Mouse (Mus musculus) forebrain, embryonic 15.5 days (tissue): ENCODE data around the gene Exoc3l2. TPM values are rescaled to one million over a fixed set of nuclear protein-coding genes. Genes with fewer than 3 reads are reported as not detected.

ENCODE experiments used
- ATAC-seq: fragments of 200-750 bp; cut with Nextera tagmentation; replicated peaks from 2 replicates; pipeline ENCODE4 v1.8.0; 2017; ENCODE audit warnings: mild to moderate bottlenecking, moderate TSS enrichment, moderate library complexity
- H3K27ac ChIP-seq: fragments of 300-500 bp; sonication (generic); replicated peaks from 2 replicates; pipeline ENCODE4 v1.5.1; 2015; ENCODE audit warnings: mild to moderate bottlenecking, inconsistent platforms
- H3K27me3 ChIP-seq: fragments of 300-500 bp; sonication (generic); 2 replicates; pipeline ENCODE4 v1.6.1; 2015; ENCODE audit warnings: inconsistent platforms
- H3K36me3 ChIP-seq: fragments of 300-500 bp; sonication (generic); 2 replicates; pipeline ENCODE4 v1.6.1; 2015; ENCODE audit warnings: mild to moderate bottlenecking, inconsistent platforms
- H3K4me1 ChIP-seq: fragments of 300-500 bp; sonication (generic); 2 replicates; pipeline ENCODE4 v1.6.1; 2015; ENCODE audit warnings: inconsistent platforms
- H3K4me2 ChIP-seq: fragments of 300-500 bp; sonication (generic); replicated peaks from 2 replicates; pipeline ENCODE4 v1.6.1; 2015; ENCODE audit warnings: mild to moderate bottlenecking, inconsistent platforms
- H3K4me3 ChIP-seq: fragments of 300-500 bp; sonication (generic); 2 replicates; pipeline ENCODE4 v1.5.1; 2015; ENCODE audit warnings: mild to moderate bottlenecking, inconsistent platforms
- H3K9ac ChIP-seq: fragments of 300-500 bp; sonication (generic); replicated peaks from 2 replicates; pipeline ENCODE4 v1.6.1; 2015; ENCODE audit warnings: mild to moderate bottlenecking, inconsistent platforms
- H3K9me3 ChIP-seq: fragments of 300-500 bp; sonication (generic); 2 replicates; pipeline ENCODE4 v1.6.1; 2016; ENCODE audit warnings: inconsistent platforms
- whole genome bisulfite sequencing: fragments of 180-500 bp; shearing (Covaris S2); methylation state at CpG from one replicate; pipeline ENCODE4 v1.1.7; 2015; ENCODE audit warnings: mixed read lengths; 5-methylcytosine and 5-hydroxymethylcytosine counted together
- polyA plus RNA-seq: library from polyadenylated mRNA; unstranded; fragments of >200 nt; fragmentation: Nextera tagmentation; extraction: Ambion mirVana; gene quantifications from 2 replicates; pipeline ENCODE4 v1.2.1, GENCODE M21; 2015

The Exoc3l2 gene
- 0.17 and 0.29 TPM in 2 replicates for polyA plus RNA-seq

DNA sequence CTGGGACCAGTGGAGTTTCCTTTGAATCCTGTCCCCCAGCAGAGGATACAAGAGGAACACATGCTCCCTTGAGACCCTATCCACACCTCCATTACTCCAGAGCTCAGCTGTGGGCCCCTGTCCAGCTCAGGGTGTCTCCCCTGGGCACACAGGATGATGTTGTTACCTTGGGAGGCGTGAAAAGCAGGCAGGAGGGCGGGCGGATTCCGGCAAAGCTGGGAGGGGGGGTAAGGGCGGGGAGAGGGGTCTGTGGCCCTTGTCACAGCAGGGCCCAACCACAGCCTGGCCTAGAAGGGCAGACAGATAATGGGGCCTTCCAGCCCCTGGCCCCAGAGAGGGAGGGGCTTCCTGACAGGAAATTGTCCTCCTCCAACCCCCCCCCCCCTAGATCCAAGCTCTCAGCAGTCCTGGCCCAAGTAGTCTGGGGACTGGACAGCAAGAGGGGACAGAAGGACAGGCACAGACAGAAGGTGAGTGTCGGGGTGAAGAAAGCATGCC is at the start of gene Exoc3l2:
Exoc3l2 (plus strand) TSS at position 448 of the 498 bp plus-strand sequence.
- H3K4me1 ChIP-seq, result peaks cover 7% of the 10 kb centered on the region
- H3K9me3 ChIP-seq, result no peaks in the 10 kb centered on the region
- H3K4me3 ChIP-seq, result no peak within 1 kb of the TSS
- no peak within 1 kb of the TSS for H3K27ac ChIP-seq
- no peak within 1 kb of the TSS for H3K4me2 ChIP-seq
- no peak for ATAC-seq
- WGBS, result 24% methylated on average over 6 of the region's 6 CpGs
- peaks cover 21% of the 10 kb centered on the region for H3K27me3 ChIP-seq
- no peak within 1 kb of the TSS for H3K9ac ChIP-seq
- H3K36me3 ChIP-seq, result no peaks in the 10 kb centered on the region

DNA sequence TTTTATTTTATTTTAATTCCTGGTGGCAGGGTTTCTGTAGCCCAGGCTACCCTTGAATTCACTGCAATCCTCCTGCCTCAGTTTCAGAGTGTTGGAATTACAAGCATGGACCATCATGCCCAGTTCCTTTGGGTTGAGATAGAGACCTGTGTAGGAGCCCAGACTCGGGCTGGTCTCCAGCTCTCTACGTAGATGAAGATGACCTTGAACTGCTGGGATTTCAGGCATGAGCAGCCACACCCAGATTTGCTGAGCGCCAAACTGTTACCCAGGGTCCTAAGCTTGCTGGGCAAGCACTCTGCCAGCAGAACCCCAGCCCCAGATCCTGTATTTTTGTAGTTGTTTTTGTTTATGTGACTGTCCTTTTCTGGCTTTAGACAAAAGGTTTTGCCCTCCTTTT is 49.6 kb upstream of the Exoc3l2 start:
- Histone ChIP-seq H3K9ac (no peak overlapping the region), H3K27me3 (0 out of 2 replicates have a peak, but pooled peaks cover 2% of the 10 kb centered on the region), H3K4me2 (no peak overlapping the region), H3K9me3 (no peaks in the 10 kb centered on the region), H3K4me3 (no peak overlapping the region), H3K36me3 (no peaks in the 10 kb centered on the region), H3K4me1 (no peaks in the 10 kb centered on the region), H3K27ac (no peak overlapping the region)
- no peak for ATAC-seq
- WGBS, result 84% methylated on average over 3 of the region's 3 CpGs

DNA sequence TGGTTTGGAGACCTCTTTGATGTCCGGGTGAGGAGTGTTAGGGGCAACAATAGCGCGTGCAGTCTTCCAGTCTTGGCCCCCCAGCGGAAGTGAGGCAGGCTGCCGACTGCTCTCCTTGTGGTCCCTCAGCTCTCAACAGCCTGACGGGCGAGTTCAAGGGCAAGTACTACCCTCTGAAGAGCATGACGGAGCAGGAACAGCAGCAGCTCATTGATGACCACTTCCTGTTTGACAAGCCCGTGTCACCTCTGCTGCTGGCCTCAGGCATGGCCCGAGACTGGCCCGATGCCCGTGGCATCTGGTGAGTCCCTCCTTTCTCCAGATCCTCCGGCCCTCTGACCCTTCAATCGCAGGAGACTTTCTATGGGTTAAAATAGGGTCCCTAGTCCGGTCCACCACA is 46.5 kb upstream of the Exoc3l2 start:
- Histone ChIP-seq H3K36me3 (no peaks in the 10 kb centered on the region), H3K27me3 (peaks cover 25% of the 10 kb centered on the region), H3K27ac (no peak overlapping the region), H3K9ac (no peak overlapping the region), H3K4me3 (no peak overlapping the region), H3K9me3 (no peaks in the 10 kb centered on the region), H3K4me1 (peaks cover 12% of the 10 kb centered on the region), H3K4me2 (no peak overlapping the region)
- no peak for ATAC-seq
- WGBS, result 82% methylated on average over 15 of the region's 15 CpGs

DNA sequence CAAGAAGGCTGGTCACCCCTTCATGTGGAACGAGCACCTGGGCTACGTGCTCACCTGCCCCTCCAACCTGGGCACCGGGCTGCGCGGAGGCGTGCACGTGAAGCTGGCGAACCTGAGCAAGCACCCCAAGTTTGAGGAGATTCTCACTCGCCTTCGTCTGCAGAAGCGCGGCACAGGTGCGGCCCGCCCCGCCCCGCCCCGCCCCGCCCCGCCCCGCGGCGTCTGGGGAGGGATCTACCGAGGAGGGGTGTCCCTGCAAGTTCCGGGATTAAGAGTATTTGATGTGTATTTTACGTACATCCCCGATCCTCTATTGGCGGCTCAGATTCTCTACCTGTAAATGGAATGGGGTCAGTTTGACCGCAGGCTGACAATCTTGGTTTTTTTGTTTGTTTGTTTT is 43.0 kb upstream of the Exoc3l2 start:
- H3K9me3 ChIP-seq, result no peaks in the 10 kb centered on the region
- H3K36me3 ChIP-seq, result peaks cover 1% of the 10 kb centered on the region
- H3K4me1 ChIP-seq, result peaks cover 12% of the 10 kb centered on the region
- H3K9ac ChIP-seq, result no peak overlapping the region
- no peak overlapping the region for H3K27ac ChIP-seq
- no peak for ATAC-seq
- no peak overlapping the region for H3K4me2 ChIP-seq
- no peak overlapping the region for H3K4me3 ChIP-seq
- WGBS, result 7% methylated on average over 28 of the region's 28 CpGs
- H3K27me3 ChIP-seq, result peaks cover 25% of the 10 kb centered on the region

DNA sequence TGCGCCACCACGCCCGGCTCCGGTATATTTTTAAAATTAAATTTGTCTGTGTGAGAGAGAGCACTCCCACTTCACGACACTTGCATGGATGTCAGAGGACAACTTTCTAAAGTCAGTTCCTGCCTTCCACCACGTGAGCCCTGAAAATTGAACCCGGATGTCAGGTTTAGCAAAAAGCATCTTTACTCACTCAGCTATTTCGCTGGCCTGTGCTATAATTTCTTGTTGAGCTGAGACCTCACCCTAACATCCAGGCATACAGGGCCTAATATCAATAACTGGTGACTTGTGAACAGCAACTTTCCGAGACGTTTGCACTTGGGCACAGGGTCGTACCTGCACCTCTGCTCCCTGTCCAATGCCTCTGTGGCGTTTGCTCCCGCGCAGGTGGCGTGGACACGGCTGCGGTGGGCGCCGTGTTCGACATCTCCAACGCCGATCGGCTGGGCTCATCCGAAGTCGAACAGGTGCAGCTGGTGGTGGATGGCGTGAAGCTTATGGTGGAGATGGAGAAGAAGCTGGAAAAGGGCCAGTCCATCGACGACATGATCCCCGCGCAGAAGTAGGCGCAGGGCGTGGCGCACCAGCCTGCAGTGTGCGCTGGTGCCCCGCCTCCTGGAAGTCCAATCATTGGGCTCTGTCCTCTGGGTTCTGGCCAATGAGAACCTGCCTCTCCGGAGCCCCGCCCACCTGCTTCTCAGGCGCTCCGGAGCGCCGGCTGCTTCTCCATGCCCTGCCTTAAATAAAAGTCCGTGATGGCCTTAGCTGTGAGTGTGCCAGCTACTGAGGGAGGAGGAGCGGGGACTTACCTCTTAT is 42.1 kb upstream of the Exoc3l2 start:
- ATAC-seq, result peak; percentile 97

DNA sequence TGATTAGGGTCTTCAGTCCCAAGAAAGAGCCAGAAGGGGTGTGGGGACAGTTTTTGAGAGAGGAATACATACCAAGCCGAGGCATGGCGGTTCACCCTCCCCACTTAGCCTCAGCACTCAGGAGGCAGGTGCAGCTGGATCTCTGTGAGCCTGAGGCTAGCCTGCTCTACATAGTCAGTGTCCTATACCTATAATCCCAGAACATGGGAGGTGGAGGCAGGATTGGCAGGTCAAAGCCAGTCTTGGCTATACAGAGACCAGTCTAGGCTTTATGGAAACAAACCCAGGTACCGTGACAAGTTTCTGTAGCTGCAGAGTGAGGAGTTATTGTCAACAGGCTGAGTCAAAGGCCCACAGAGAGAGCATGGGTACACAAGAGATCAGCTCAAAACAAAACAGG is 40.0 kb upstream of the Exoc3l2 start:
- H3K9me3 ChIP-seq, result no peaks in the 10 kb centered on the region
- H3K4me2 ChIP-seq, result no peak overlapping the region
- H3K4me3 ChIP-seq, result no peak overlapping the region
- 84% methylated on average over 3 of the region's 3 CpGs for WGBS
- H3K36me3 ChIP-seq, result peaks cover 31% of the 10 kb centered on the region
- H3K9ac ChIP-seq, result no peak overlapping the region
- no peak overlapping the region for H3K27ac ChIP-seq
- H3K27me3 ChIP-seq, result peaks cover 23% of the 10 kb centered on the region
- H3K4me1 ChIP-seq, result peaks cover 12% of the 10 kb centered on the region
- no peak for ATAC-seq

More for the DNA sequence above, 42.1 kb upstream of the Exoc3l2 start:
- peaks cover 12% of the 10 kb centered on the region for H3K4me1 ChIP-seq
- H3K36me3 ChIP-seq, result peaks cover 10% of the 10 kb centered on the region
- peak overlapping the region; percentile 41; the same call in 1 of the 2 replicates for H3K9ac ChIP-seq
- no peak overlapping the region for H3K27ac ChIP-seq
- peak overlapping the region; percentile 89 for H3K4me2 ChIP-seq
- H3K27me3 ChIP-seq, result peaks cover 25% of the 10 kb centered on the region
- no peaks in the 10 kb centered on the region for H3K9me3 ChIP-seq
- H3K4me3 ChIP-seq, result peak overlapping the region; percentile 48
- WGBS, result 12% methylated on average over 43 of the region's 43 CpGs

DNA sequence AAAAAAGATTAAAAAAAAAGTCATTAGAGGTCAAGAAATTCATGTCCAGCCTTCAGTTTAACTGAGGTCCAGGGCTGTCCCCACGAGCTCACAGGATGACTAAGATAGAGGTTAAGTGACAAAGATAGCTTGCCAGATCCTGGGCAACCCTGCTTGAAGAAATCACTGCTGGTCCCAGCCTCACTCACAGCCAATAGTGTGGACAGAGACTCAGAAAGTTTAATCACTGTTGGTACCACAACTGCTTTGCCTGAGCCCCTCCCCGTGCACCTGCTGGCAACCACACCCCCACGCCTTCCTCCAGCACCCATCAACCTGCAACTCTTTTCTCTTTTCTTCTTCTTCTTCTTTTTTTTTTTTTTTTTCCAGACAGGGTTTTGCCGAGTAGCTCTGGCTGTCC is 39.1 kb upstream of the Exoc3l2 start:
- Histone ChIP-seq H3K27me3 (peaks cover 19% of the 10 kb centered on the region), H3K4me3 (no peak overlapping the region), H3K27ac (no peak overlapping the region), H3K36me3 (peaks cover 41% of the 10 kb centered on the region), H3K9ac (no peak overlapping the region), H3K9me3 (no peaks in the 10 kb centered on the region), H3K4me2 (no peak overlapping the region), H3K4me1 (peaks cover 12% of the 10 kb centered on the region)
- ATAC-seq, result no peak
- WGBS, result 68% methylated on average over 4 of the region's 4 CpGs

DNA sequence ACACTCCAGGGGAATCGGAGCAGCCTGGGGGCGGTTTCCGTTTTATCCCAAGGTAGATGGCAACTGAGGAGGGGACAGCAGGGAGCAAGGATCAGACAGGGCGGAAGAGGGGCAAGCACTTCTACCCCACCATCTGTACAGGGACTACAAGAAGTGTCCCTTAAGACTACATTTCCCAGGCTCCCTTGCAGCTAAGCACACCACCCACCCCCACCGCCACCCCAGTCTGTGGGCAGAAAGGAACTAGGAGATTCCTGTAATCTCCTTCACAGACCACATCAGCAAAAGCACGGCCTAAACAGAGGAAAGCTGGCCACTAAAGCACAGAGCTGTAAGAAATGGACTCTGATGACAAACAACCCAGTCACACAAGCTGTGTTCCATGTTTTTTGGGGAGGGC is 36.8 kb upstream of the Exoc3l2 start:
- Histone ChIP-seq H3K27me3 (no peaks in the 10 kb centered on the region), H3K9ac (no peak overlapping the region), H3K9me3 (no peaks in the 10 kb centered on the region), H3K4me1 (peaks cover 2% of the 10 kb centered on the region), H3K4me3 (no peak overlapping the region), H3K27ac (no peak overlapping the region), H3K36me3 (peaks cover 60% of the 10 kb centered on the region), H3K4me2 (no peak overlapping the region)
- ATAC-seq, result no peak
- WGBS, result 83% methylated on average over 6 of the region's 6 CpGs

DNA sequence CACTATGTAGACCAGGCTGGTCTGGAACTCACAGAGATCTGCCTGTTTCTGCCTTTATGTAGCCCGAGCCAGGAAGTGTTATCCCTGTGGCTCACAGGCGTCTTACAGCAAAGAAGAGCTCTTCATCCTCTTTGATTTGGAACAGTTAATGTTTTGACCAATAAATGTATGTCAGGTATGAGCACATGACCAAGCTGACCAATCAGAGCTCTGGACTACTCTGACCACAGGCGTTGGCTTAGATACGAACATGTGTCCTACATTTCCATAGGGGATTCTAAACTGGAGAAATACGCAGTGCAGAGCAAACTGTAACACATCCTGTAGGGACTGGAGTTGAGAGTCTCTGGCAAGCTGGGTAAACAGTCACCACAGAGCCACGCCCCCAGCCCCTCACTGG is 36.2 kb upstream of the Exoc3l2 start:
- WGBS, result 90% methylated on average over 6 of the region's 6 CpGs
- no peak overlapping the region for H3K9ac ChIP-seq
- no peak overlapping the region for H3K27ac ChIP-seq
- ATAC-seq, result no peak
- H3K9me3 ChIP-seq, result no peaks in the 10 kb centered on the region
- H3K4me3 ChIP-seq, result no peak overlapping the region
- H3K36me3 ChIP-seq, result peaks cover 65% of the 10 kb centered on the region
- no peak overlapping the region for H3K4me2 ChIP-seq
- H3K27me3 ChIP-seq, result no peaks in the 10 kb centered on the region
- H3K4me1 ChIP-seq, result no peaks in the 10 kb centered on the region

DNA sequence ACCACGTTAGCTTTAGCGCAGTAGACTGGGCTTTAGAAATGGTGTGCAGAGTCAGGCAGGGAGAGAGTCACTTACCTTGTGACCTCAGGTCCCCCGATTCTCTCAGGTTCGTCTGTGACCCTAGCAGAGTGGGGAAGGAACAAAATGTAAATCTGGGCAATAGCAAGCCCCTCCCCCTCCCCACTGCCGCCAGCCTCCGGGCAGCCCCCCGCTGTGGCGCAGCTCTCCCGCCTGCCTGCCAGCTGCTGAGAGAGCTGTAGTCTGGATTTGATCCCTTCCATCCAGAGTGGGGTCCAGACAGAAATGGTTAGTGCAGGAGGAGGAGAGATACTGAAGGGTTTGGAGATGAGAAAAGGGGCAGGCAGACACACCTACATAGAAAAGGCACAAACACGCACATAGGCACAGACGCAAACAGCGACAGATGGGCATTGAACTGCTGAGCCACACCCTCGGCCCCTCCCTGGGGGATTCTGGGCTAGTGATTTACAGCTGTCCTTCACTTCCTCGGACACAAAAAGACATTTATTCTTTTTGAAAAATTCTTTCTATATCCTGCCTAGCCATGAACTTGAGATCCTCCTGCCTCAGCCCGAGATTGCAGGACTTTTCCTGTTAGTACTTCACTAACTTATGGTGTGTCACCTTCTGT is 35.0 kb upstream of the Exoc3l2 start:
- no peak for ATAC-seq
- Histone ChIP-seq H3K4me2 (no peak overlapping the region), H3K27ac (no peak overlapping the region), H3K4me1 (no peaks in the 10 kb centered on the region), H3K9ac (no peak overlapping the region), H3K27me3 (no peaks in the 10 kb centered on the region), H3K9me3 (no peaks in the 10 kb centered on the region), H3K4me3 (no peak overlapping the region), H3K36me3 (peaks cover 78% of the 10 kb centered on the region)
- 66% methylated on average over 15 of the region's 15 CpGs for WGBS

DNA sequence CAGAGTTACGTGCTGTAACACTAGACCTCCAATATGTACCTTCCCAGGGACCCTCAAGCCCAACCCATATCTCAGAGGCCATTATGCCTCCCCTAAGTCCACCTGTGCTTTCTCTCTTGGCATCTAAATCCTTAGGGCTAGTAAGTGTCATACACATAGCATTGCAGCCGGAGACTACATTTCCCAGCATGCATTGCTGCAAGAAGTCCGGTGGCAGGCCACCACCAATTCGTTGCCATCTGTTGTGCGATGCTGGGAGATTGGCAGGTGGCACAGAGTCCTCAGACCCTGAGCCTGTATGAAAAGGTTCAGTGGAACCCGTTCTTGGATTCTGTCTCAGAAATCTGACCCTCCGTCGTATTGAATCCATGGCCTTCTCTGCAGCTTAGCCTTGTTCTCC is 33.4 kb upstream of the Exoc3l2 start:
- ATAC-seq, result no peak
- Histone ChIP-seq H3K27me3 (no peaks in the 10 kb centered on the region), H3K4me2 (no peak overlapping the region), H3K27ac (no peak overlapping the region), H3K4me3 (no peak overlapping the region), H3K36me3 (peaks cover 94% of the 10 kb centered on the region), H3K4me1 (no peaks in the 10 kb centered on the region), H3K9me3 (no peaks in the 10 kb centered on the region), H3K9ac (no peak overlapping the region)
- 58% methylated on average over 8 of the region's 8 CpGs for WGBS

DNA sequence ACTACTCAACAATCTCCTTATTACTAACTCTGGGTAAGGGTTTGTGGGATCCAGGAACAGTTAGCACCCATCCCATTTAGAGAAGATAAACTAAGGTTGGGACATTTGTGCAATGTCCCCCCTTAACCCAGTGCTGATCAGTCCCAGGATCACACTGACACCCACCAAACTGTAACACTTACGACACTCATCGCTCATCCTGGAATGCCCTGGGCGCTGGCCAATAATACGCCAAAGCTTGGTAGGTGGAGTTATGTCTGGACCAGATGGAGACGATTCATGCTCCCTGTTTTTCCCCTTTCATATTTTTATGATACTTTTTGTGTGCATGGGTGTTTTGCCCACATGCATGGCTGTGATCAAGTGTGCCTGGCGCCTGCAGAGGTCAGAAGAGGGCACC is 32.7 kb upstream of the Exoc3l2 start:
- Histone ChIP-seq H3K36me3 (peaks cover 96% of the 10 kb centered on the region), H3K4me2 (no peak overlapping the region), H3K4me1 (no peaks in the 10 kb centered on the region), H3K27ac (no peak overlapping the region), H3K4me3 (no peak overlapping the region), H3K9me3 (no peaks in the 10 kb centered on the region), H3K27me3 (no peaks in the 10 kb centered on the region), H3K9ac (no peak overlapping the region)
- 85% methylated on average over 6 of the region's 6 CpGs for WGBS
- ATAC-seq, result no peak
